Mouse (Mus musculus) olfactory bulb, adult 2 months (tissue): ENCODE data around the gene Ppp6r3.

Experiments
- CTCF ChIP-seq: fragments of 200-500 bp; IDR thresholded peaks from 2 replicates; pipeline ENCODE4 v1.5.1; 2012; ENCODE audit warnings: low read depth, mild to moderate bottlenecking, low read length, moderate library complexity; ENCODE audit not compliant: insufficient read depth
- POLR2A ChIP-seq: fragments of 200-500 bp; IDR thresholded peaks from 2 replicates; pipeline ENCODE4 v1.6.1; 2012; ENCODE audit warnings: mild to moderate bottlenecking, low read depth, low read length, moderate library complexity; ENCODE audit not compliant: insufficient read depth

GRCm38 (mm10) chr19:3529781-3530180, 45.8 kb downstream of the Ppp6r3 start:
- no peak for TF ChIP-seq POLR2A
- TF ChIP-seq CTCF = no peak
